Mouse (Mus musculus): ENCODE results near the gene Armc7.
A peak's percentile ranks its signal among the peaks of the same experiment; 100 is the strongest.
"Not testable (repeated sequence)": the region's sequence is repeated elsewhere in the genome, so short reads cannot be mapped to it uniquely, and the experiment has no call there.

Armc7 gene

GRCm38 (mm10) chr11:115492387-115492786 lies 16.9 kb downstream of the Armc7 start:
- no peak for DNase-seq

- not testable (repeated sequence) for DNase-seq
Observed at GRCm38 (mm10) chr11:115496559-115496958, 21.1 kb downstream of the Armc7 start.

- DNase-seq = no peak
Observed at GRCm38 (mm10) chr11:115502636-115503035, 27.2 kb downstream of the Armc7 start.

- no peak for DNase-seq
Observed at GRCm38 (mm10) chr11:115506586-115506985, 31.1 kb downstream of the Armc7 start.

GRCm38 (mm10) chr11:115508061-115508460 lies 32.6 kb downstream of the Armc7 start:
- no peak for DNase-seq

GRCm38 (mm10) chr11:115509773-115510506 lies 34.5 kb downstream of the Armc7 start:
- DNase-seq = peak; percentile 27

- DNase-seq = no peak
Observed at GRCm38 (mm10) chr11:115510507-115510888, 35.0 kb downstream of the Armc7 start.

GRCm38 (mm10) chr11:115511121-115511520 lies 35.7 kb downstream of the Armc7 start:
- no peak for DNase-seq

GRCm38 (mm10) chr11:115512004-115512403 lies 36.5 kb downstream of the Armc7 start:
- no peak for DNase-seq

- DNase-seq = no peak
Observed at GRCm38 (mm10) chr11:115512407-115513183, 37.1 kb downstream of the Armc7 start.

GRCm38 (mm10) chr11:115513271-115514237 lies 38.1 kb downstream of the Armc7 start:
- DNase-seq = peak; percentile 59

GRCm38 (mm10) chr11:115514238-115514663 lies 38.8 kb downstream of the Armc7 start, which contains the start of gene Jpt1:
Jpt1 (minus strand) TSS chr11:115514387.
- peak; percentile 94 for DNase-seq

GRCm38 (mm10) chr11:115515021-115515420 lies 39.6 kb downstream of the Armc7 start:
- DNase-seq = no peak

- no peak for DNase-seq
Observed at GRCm38 (mm10) chr11:115516942-115517341, 41.5 kb downstream of the Armc7 start.

GRCm38 (mm10) chr11:115518693-115519092 lies 43.2 kb downstream of the Armc7 start:
- DNase-seq = no peak

GRCm38 (mm10) chr11:115519581-115519980 lies 44.1 kb downstream of the Armc7 start:
- DNase-seq = no peak

- DNase-seq = no peak
Observed at GRCm38 (mm10) chr11:115520218-115520617, 44.8 kb downstream of the Armc7 start.

- no peak for DNase-seq
Observed at GRCm38 (mm10) chr11:115521080-115521479, 45.6 kb downstream of the Armc7 start.

- no peak for DNase-seq
Observed at GRCm38 (mm10) chr11:115522238-115522637, 46.8 kb downstream of the Armc7 start.

- DNase-seq = no peak
Observed at GRCm38 (mm10) chr11:115522703-115523102, 47.2 kb downstream of the Armc7 start.

- DNase-seq = not testable (repeated sequence)
Observed at GRCm38 (mm10) chr11:115526446-115526845, 51.0 kb downstream of the Armc7 start.

GRCm38 (mm10) chr11:115534759-115535371 lies 59.4 kb downstream of the Armc7 start:
- no peak for DNase-seq
